Mouse (Mus musculus): ENCODE measurements at regions not wholly inside any gene's neighbourhood (a gene's known extent, or its start where the extent isn't known, plus 50 kb on each side); places are given as distances from the start of the nearest gene placed in this dataset.

- DNase-seq (ENCODE audit: extremely low read depth, low read depth) = peak; percentile 85
Measured at GRCm38 (mm10) chr8:52704055-52704454, 807.5 kb upstream of the Aga start.

GRCm38 (mm10) chr8:52732150-52732549, 779.4 kb upstream of the Aga start:
- no peak for DNase-seq (ENCODE audit: extremely low read depth, low read depth)

All from MEL-GATA-1-ER (cell line).